Mouse (Mus musculus): ENCODE data around the gene Katnal1.

The Katnal1 gene

DNA sequence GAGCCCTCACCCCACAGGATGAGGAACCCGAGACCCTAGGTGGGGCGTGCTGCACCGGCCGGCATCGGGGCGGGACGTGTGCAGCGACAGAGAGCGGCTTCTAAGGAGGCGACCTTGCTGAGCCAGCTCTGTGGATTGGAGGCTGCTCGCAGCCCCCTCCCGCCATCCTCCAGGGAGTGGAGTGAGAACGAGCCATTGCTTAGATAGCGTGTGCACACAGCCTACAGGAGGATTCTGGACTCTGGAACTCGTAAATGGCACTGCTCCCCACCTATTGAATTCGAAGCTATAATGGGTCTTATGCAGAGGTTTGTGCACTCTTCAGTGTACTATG is at the start of gene Katnal1:
Gene Katnal1 (minus strand): TSS at position 205 of the 334 bp plus-strand sequence.
- no peak for DNase-seq (ENCODE audit: low spot score)

DNA sequence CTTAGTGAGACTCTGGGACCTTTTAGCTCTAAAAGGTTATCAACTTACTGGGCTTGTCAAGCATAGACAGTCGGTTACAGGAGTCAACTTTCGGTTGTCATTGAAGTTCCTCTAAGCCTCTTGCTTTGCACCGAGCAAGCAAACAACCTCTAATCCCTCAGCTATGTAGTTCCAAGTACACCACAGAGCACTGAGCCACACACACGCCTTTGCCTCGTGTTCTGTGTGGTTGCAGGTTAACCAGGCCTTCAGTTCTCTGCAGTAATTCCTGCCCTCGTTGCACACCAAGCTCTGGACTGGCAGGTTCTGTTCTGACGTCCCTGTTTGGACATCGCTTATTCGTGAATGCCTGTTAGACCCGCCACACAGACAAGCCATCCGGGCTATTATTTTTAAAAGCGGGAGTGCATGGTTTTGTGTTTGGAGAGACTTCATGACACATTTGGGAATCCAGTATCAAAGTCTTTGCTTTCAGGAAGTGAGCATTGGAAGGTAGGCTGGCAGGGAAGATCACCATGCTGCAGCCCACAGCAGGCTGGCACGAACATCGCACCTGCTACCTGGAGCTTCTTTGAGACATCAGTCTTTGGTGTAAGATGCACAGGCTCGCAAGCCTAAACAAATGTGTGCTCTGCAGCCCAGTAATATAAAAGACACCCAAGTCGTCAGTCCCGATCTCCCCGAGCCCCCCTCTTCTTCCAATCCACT is 49.5 kb upstream of the Katnal1 start:
- DNase-seq (ENCODE audit: low spot score) = no peak

DNA sequence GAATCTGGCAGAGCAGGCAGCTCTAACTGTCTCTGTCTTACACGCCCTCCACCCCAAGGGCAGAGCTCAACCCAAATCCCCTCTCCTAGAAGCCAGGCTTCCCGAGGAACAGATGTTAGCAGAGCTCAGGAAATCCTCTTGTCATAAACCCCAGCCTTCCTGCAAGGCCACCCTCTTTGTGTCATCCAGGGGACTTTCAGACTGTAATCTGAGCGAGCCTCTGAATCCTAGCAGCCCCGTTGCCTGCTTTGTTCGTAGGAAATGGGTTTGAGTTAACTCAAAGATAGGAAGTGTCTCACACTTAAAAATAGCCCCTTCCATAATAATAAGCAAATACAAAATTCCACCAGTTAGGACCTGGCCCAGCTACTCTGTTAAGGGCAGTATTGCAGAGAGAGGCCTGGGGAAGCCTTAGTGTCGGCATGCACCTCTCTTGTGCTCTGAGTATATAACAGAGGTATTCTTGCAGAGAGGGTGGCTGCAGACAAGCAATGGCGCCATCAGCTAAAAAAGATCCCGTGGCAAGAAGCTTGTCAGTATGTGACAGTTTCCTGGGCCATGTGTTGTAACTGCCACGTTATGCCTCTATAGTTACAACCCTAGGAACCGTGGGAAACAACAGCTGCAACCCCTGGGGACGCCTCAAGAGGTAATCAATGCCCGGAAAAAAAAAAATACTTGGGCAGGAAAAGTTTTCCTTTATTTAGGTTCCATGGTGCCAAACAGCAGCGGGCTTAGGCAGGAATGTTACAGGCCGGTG is 48.8 kb upstream of the Katnal1 start:
- DNase-seq (ENCODE audit: low spot score) = no peak

DNA sequence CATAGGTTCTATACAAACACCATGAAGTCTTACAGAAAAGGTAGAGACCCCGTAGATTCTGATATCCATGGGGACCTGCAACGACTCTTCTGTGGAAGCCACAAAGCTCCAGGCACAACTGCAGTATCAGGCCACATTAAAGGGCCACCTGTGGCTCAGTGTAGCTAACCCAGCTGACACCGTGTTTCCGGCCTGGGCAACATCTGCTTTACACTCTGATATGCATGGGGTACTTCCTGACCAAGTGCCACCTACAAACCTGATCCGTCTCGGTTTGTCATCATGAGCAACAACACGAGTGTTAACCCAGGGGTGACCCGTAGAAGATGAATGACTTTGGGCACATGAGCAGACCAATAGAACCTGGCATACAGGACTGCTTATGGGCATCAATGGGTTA is 47.8 kb upstream of the Katnal1 start:
- no peak for DNase-seq (ENCODE audit: low spot score)

DNA sequence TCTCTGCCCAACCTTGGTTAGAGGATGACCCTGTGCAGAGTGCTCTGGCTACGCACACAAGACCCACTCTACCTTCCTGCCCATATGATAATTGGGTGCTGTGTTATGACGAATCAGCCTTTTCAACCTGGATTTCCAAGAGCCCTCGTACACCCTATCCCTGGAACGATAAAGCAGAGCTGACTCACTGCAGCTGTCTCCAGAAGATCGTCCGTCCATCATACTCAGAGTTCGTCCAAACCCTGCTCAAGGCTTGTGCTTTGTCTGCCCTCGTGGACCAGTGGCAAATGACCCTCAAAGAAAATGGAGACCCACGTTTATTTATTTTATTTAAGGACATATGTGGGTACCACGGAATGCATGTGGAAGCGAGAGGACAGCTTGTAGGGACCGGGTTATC is 45.9 kb upstream of the Katnal1 start:
- no peak for DNase-seq (ENCODE audit: low spot score)

DNA sequence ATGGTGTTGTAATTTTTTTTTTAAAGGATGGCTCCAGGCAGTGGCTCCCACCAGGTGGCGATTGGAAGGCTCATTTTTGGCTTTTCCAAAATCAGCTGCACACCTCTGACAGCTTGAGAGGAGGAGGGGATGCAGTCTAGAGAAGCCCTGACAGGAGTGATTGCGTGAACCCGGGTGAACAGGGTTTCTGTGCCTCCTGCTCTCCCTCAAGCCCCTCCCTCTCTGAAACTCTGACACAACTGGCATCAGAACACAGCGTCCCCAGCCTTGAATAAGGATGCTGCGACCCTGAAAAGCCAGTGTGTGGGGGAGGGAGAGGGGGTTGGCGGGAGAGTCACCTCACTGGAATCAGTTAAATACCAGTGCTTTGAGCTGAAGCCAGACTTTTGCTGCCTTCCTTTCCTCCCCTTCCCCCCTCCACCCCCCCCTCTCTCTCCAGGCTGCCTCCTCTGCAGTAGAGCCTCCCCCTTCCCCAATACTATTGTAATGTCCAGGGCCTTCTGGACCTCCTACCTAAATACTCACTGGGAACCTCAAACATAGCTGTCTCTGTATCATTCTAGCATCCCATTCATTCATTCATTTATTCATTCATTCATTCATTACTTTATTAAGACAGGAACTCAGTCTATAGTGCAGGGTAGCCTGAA is 44.0 kb upstream of the Katnal1 start:
- DNase-seq (ENCODE audit: low spot score) = no peak

DNA sequence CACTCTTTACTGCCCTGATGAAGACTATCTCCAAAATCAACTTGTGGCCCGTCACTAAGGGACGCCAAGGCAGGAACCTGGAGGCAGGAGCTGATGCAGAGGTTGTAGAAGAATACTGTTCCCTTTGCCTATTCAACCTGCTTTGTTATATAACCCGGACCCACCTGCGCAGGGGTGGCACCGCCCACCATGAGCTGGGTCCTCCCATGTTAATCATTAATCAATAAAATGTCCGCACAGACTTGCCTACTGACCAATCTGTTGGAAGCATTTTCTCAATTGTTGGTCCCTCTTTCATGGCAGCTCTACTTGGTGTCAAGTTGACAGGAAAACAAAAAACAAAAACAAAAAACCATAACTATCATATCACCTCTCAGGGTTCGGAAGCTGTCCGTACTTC is 43.0 kb upstream of the Katnal1 start:
- DNase-seq (ENCODE audit: low spot score) = no peak

DNA sequence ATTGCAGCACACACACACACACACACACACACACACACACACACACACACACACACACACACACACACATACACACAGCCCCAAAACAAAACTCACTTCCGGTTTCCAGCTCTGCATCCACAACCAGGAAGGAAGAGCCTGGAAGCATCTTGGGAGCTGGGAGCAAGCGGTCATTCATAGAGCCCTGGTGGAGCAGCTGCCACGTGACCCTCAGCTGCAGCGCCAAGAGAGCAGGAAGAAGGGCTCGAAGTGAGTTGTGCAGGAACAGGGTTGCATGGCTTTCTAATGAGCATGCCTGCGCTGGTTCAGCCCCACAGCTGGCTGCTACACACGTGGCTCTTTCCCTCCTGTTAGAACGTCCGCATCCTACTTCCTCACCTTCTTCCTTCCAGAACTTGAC is 40.5 kb upstream of the Katnal1 start:
- DNase-seq (ENCODE audit: low spot score) = no peak

DNA sequence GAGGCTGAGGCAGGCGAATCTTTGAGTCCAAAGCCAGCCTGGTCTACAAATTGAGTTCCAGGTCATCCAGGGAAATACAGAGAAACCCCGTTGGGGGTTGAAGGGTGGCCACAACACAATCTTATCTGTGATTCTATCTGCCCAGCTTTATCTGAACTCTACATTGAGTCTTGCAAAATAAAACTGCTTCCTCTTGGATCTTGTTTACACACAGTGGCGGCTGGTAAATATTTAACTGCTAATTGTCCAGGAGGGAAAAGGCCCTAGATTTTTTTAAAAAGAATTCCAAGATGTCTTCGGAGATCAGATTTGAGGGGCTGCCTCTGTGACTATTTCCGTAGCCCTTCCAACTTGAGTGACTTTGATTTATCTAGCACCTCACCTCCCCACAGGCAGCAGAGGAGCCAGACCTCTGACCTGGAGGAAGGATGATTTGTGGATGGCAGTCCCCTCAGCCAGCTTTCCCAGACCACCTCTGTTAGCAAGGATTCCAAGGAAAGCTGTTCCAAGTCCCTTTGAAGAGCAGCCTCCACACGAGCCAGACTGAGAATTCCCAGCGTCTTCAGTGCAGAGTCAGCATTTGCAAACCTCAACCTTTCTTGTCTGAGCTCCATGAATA is 39.9 kb upstream of the Katnal1 start:
- DNase-seq (ENCODE audit: low spot score) = no peak

DNA sequence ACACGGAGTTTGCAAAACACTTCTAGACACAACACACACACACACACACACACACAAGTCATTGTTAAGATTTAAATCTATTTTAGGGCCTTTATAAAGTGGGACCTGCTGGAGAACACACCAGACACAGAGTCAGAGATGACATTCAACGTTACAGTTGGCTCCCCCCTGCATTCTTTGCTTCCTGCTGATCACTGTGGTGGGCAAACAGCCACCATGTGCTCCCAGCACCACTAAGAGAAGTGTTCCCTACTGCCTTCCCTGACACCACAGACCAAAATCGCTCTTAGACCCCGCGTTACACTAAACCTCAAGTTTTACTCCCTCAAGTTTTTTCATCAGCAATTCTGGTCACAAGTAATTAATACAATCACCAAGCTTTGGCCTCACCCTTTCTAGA is 39.1 kb upstream of the Katnal1 start:
- no peak for DNase-seq (ENCODE audit: low spot score)

DNA sequence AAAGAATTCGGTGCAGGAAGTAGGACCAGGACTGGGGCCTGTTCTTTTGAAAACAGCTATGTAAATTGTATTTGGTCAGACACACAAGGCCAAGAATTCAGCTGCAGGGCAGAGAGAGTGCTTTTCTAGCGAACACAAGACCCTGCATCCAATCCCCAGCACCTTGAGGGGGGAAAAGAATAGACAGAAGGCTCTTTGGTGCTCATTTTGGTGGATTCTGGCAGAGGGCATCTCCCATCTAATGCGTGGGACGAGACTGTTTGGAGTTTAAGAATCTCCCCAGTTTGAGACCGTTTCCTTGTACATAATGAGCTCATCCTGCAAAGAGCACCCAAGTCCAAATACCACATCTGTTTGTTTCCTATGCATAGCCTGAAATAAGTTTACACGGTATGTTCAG is 37.3 kb upstream of the Katnal1 start:
- DNase-seq (ENCODE audit: low spot score) = no peak

DNA sequence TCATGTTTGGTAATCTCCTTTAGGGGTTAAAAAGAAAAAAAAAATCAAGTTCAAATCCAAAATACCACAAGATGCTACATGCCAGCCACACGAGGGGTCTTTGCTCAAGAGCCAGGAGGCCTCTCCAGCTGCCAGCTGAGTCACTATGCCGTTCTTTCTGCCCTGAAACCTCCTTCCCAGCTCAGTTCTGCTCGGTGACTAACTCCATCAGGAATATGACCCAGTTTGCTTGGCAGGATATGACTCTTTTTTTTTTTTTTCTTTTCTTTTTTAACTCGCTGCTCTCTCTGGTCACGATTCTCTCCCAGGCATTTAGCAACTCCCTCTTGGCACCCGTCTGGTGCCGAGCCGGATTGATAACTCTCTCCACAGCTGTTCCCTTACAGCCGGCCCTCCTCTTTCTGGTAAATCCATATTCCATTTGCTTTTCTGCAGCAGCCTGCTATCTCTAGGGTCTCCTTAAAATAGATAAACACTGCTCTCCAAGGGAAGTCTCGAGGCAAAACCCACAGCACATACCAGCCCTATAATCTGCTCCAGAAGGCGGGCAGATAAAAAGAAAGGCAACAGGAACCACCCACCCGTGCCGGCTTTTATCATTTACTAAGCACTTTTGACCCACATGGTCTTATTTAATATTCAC is 36.7 kb upstream of the Katnal1 start:
- DNase-seq (ENCODE audit: low spot score) = no peak

DNA sequence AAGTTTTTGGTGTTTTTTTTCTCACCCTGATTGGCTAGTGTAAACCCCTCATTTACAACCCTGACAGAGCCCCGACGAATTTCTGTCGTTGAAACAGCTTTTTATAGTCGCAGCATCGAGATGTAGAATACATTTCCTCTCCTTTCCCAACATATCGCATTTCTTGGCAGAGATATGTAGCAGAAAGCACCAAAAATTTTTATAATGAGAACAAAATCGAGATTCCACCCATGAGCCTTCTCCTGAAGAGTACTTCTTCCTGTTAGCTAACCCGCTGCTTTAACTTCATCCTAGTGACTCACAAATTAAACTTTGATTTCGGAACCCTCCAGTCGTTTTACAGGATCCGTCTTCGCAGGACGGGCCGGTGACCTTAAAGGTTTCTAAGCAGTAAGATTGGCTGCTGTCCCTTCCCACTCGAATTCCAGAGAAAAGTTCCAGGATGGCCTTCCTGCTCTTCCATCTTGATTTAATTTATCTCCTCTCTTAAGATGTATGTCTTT is 36.0 kb upstream of the Katnal1 start:
- DNase-seq (ENCODE audit: low spot score) = no peak

DNA sequence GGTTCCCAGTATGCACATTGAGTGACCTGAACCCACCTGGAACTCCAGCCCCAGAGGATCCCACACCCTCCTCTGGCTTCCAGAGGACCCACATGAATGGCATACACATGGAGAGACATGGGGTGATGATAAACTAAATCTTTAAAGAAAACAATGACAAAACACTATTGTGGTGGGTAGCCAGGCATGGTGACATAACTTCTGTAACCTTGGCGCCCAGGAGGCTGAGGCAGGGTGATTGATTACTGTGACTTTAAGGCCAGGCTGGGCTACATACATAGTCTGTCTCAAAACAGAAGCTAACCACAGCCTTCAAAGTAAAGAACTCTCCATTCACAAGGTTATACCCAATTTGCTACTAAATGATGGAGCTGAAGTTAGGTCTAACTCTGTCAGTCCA is 35.1 kb upstream of the Katnal1 start:
- DNase-seq (ENCODE audit: low spot score) = no peak

DNA sequence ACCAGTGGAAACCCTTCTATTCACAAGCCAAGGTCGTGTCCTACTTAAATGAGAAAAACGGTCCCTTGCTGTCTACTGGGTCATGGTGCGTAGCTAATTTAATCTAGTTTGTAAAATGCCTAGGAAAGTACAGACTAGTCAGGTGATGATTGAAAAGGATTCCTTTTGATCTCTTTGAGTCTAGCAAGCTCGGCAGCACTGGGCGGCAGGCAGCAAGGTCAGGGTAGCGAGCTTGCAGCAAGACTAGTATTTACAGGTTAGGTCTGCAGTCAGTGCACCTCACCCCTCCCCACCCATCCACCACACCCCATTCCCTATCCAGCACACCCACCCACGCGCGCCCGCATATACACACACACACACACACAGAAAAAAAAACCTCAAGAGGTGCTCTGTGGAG is 31.1 kb upstream of the Katnal1 start:
- no peak for DNase-seq (ENCODE audit: low spot score)

DNA sequence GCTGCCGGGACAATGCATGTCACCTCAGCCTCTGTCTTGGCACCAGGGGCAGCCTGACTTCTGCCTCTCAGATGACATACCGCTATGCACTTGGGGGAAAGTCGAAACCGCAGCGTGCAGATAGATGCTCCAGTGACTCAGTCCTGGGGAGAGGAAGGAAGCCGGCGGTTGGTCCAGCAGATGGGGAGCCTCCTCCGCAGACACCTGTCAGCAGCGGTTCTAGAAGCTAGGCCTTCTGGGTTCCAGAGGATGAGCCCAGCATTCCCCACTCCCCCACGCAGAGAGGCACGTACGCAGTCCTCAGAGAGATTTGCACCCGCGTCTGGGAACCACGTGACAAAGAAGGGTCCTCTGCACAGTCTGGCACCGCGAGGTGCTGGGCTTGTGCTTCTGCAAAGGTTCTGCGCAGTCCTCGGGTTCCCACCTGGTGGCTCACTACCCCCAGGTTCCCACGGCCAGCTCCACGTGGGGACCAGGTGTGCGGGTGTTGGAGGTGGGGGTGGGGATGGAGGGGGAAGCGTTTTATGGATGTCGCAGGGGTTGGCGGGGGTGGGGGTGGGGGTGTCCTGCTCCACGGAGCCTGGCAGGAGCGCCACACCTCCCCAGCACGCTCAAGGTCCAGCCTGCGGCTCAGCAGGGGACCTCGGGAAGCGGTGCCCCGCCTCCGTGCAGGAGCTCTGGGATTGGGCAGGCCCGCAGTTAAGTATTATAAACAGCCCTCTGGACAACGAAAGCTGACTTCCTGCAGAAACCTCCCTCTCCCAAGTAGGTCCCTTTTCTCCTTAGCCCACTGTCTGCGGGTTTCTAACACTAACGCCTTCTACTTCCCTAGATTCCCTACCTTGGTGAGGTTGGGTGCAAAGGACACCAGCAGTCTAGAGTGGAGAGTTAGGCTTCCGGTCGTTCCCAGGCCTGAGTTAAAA is 30.2 kb upstream of the Katnal1 start:
- no peak for DNase-seq (ENCODE audit: low spot score)

DNA sequence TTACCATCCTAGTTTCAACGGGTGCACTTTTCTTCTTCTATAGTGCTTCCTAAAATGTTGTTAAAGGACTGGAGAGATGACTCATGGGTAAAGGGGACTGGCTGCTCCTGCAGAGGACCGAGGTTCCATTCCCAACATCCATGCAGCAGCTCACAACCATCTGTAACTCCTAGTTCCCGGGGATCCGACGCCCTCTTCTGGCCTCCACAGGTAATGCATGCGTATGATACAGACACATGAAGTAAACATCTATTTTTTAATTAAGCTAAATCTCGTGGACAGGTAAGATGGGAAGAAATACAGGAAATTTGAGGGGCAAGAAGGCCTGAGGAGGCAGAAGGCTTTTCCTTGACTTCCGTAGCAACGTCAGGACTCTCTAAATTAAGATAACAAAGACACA is 29.2 kb upstream of the Katnal1 start:
- no peak for DNase-seq (ENCODE audit: low spot score)

DNA sequence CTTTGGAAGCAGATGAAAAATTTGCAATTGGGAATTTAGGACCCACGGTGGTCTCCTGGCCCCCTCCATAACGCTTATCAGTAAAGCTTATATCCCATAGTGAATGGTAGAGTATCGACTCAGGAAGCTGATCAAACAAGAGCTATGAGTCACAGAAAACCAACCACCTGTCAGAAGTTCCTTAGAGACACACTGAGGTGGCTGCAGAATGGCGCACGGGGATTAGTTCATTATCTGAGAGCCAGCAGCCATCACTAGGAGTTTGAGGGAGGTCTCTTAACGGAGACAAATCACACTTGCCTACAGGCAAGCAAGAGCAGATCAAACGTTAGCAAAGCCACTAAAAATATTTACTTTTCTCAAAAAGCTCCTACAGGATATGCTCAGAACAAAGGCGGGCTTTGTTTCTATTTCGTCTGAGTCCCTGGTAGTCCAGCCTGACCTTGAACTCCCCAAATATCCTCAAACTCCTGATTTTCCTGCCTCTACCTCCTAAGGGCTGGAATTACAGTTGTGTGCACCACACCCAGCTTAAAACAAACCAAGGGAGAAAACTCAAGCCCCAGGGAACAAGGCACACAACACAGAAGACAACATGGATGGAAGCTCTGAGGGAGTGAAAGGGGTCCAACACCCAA is 27.9 kb upstream of the Katnal1 start:
- DNase-seq (ENCODE audit: low spot score) = no peak

DNA sequence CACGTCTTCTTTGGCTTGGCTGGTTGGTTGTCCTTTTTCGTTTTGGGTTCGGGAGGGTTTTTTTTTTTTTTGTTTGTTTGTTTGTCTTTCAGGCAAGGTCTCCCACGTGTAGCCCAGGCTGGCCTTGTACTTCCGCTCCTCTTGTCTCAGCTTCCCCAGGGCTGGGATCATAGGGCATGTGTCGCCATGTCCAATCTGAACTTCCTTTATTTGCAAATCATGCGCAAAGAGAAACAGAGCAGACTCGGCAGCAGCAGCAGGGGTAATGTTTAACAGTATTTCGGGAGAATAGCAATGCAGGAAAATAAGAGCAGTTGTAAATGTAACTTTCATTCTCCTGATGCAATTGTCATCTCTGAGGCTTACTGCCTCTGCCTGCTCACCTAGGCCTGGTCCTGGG is 27.0 kb upstream of the Katnal1 start:
- DNase-seq (ENCODE audit: low spot score) = no peak

DNA sequence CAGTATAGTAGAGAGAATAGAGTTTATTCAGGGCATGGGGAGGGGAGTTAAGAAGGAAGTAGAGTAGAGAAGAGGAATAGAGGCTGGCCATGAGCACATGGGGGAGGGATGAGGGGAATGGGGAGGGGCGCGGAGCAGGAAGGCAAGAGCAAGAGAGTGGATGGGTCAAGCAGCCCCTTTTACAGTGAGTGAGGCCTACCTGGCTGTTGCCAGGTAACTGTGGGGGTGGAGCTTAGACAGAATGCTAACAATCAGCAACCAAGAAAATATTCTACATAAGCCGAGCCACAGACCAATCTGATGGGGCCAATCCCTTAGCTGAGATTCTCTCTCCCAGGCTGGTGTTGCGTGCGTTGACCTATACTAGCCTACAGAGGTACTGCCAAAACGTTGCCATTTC is 26.5 kb upstream of the Katnal1 start:
- no peak for DNase-seq (ENCODE audit: low spot score)

Measured in ovary, postnatal 14 days (tissue).